Mouse (Mus musculus): Measurements from ENCODE around the gene Map3k14.
"Not testable (repeated sequence)": the region's sequence is repeated elsewhere in the genome, so short reads cannot be mapped to it uniquely, and the experiment has no call there.

DNA sequence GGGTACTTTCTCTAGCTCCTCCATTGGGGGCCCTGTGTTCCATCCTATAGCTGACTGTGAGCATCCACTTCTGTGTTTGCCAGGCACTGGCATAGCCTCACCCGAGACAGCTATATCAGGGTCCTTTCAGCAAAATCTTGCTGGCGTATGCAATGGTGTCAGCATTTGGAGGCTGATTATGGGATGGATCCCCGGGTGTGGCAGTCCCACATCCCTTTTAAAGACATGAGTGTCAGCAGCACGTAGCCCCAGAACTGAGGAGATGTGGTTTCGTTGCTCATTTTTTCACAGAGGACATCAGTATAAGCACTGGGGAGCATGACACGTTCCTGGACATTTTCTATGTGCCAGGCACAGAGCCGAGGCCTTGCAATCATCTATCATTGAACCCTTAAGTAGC lies 23.6 kb upstream of the Map3k14 start:
- TF ChIP-seq POLR2A (IDR thresholded peaks at IDR 0.05; ENCODE audit: low read depth, low read length); CTCF (conservative IDR thresholded peaks at IDR 0.05; ENCODE audit: insufficient read depth, insufficient read length, low read depth, low read length): not testable (repeated sequence)

All from kidney, adult 2 months (tissue).